Mouse (Mus musculus): ENCODE data around the gene Olfr1424. TPM values are rescaled to one million over a fixed set of nuclear protein-coding genes. Genes with fewer than 3 reads are reported as not detected.

The Olfr1424 gene
- polyA plus RNA-seq, 1 experiment from 2014 or later: not detected

- no peak for DNase-seq
- no peaks in the 10 kb centered on the region for H3K9me3 ChIP-seq (ENCODE audit: low read depth, low read length)
- H3K27me3 ChIP-seq (ENCODE audit: insufficient read depth, low read length): no peaks in the 10 kb centered on the region
- H3K4me2 ChIP-seq: peak overlapping the region; percentile 70
- no peak overlapping the region for H3K27ac ChIP-seq (ENCODE audit: low read depth)
- TF ChIP-seq CTCF (IDR thresholded peaks at IDR 0.05; ENCODE audit: low read depth): no peak
- no peak for ATAC-seq (ENCODE audit: insufficient read depth)
- WGBS: under 1% methylated on average over 10 of the region's 10 CpGs
- H3K9ac ChIP-seq: peak overlapping the region; percentile 50
- H3K36me3 ChIP-seq (ENCODE audit: insufficient read depth): no peaks in the 10 kb centered on the region
- H3K4me3 ChIP-seq (ENCODE audit: low read depth, low read length): peak overlapping the region; percentile 61
- no peaks in the 10 kb centered on the region for H3K4me1 ChIP-seq (ENCODE audit: insufficient read depth)
Measured at GRCm38 (mm10) chr19:12012615-12013014, 49.9 kb downstream of the Olfr1424 start.

GRCm38 (mm10) chr19:12011560-12012556 lies 50.6 kb downstream of the Olfr1424 start:
- peak overlapping the region; percentile 35 for H3K9ac ChIP-seq
- H3K27ac ChIP-seq (ENCODE audit: low read depth): peak overlapping the region; percentile 90
- DNase-seq (peak; percentile 98), ATAC-seq (ENCODE audit: insufficient read depth) (peak; percentile 82)
- H3K4me1 ChIP-seq (ENCODE audit: insufficient read depth): no peaks in the 10 kb centered on the region
- no peaks in the 10 kb centered on the region for H3K36me3 ChIP-seq (ENCODE audit: insufficient read depth)
- no peaks in the 10 kb centered on the region for H3K9me3 ChIP-seq (ENCODE audit: low read depth, low read length)
- H3K4me3 ChIP-seq (ENCODE audit: low read depth, low read length): peak overlapping the region; percentile 61
- no peaks in the 10 kb centered on the region for H3K27me3 ChIP-seq (ENCODE audit: insufficient read depth, low read length)
- H3K4me2 ChIP-seq: peak overlapping the region; percentile 70
- peak; percentile 82 for TF ChIP-seq CTCF (IDR thresholded peaks at IDR 0.05; ENCODE audit: low read depth)
- under 1% methylated on average over 49 of the region's 49 CpGs for WGBS

GRCm38 (mm10) chr19:12010916-12011559 lies 51.4 kb downstream of the Olfr1424 start:
- DNase-seq (peak; percentile 97), ATAC-seq (ENCODE audit: insufficient read depth) (peak; percentile 39)
- Histone ChIP-seq H3K9ac (peak overlapping the region; percentile 79), H3K27me3 (ENCODE audit: insufficient read depth, low read length) (no peaks in the 10 kb centered on the region), H3K4me1 (ENCODE audit: insufficient read depth) (no peaks in the 10 kb centered on the region), H3K4me2 (peak overlapping the region; percentile 70), H3K36me3 (ENCODE audit: insufficient read depth) (no peaks in the 10 kb centered on the region), H3K9me3 (ENCODE audit: low read depth, low read length) (no peaks in the 10 kb centered on the region), H3K4me3 (ENCODE audit: low read depth, low read length) (peak overlapping the region; percentile 61), H3K27ac (ENCODE audit: low read depth) (peak overlapping the region; percentile 92)
- under 1% methylated on average over 26 of the region's 26 CpGs for WGBS
- TF ChIP-seq CTCF (IDR thresholded peaks at IDR 0.05; ENCODE audit: low read depth): no peak

GRCm38 (mm10) chr19:12010281-12010771 lies 52.2 kb downstream of the Olfr1424 start:
- H3K27ac ChIP-seq (ENCODE audit: low read depth): peak overlapping the region; percentile 92
- H3K4me2 ChIP-seq: peak overlapping the region; percentile 70
- under 1% methylated on average over 24 of the region's 24 CpGs for WGBS
- no peak for TF ChIP-seq CTCF (IDR thresholded peaks at IDR 0.05; ENCODE audit: low read depth)
- no peaks in the 10 kb centered on the region for H3K27me3 ChIP-seq (ENCODE audit: insufficient read depth, low read length)
- no peaks in the 10 kb centered on the region for H3K9me3 ChIP-seq (ENCODE audit: low read depth, low read length)
- H3K36me3 ChIP-seq (ENCODE audit: insufficient read depth): no peaks in the 10 kb centered on the region
- no peaks in the 10 kb centered on the region for H3K4me1 ChIP-seq (ENCODE audit: insufficient read depth)
- H3K4me3 ChIP-seq (ENCODE audit: low read depth, low read length): peak overlapping the region; percentile 61
- DNase-seq (peak; percentile 77), ATAC-seq (ENCODE audit: insufficient read depth) (peak; percentile 14)
- peak overlapping the region; percentile 79 for H3K9ac ChIP-seq

- H3K27ac ChIP-seq (ENCODE audit: low read depth): peak overlapping the region; percentile 92
- WGBS: under 1% methylated on average over 24 of the region's 24 CpGs
- H3K4me3 ChIP-seq (ENCODE audit: low read depth, low read length): peak overlapping the region; percentile 61
- no peaks in the 10 kb centered on the region for H3K36me3 ChIP-seq (ENCODE audit: insufficient read depth)
- H3K9me3 ChIP-seq (ENCODE audit: low read depth, low read length): no peaks in the 10 kb centered on the region
- H3K4me1 ChIP-seq (ENCODE audit: insufficient read depth): peaks cover under 1% of the 10 kb centered on the region; the same call in 1 of the 2 replicates
- no peaks in the 10 kb centered on the region for H3K27me3 ChIP-seq (ENCODE audit: insufficient read depth, low read length)
- ATAC-seq (ENCODE audit: insufficient read depth) (peak; percentile 28), DNase-seq (peak; percentile 95)
- H3K4me2 ChIP-seq: peak overlapping the region; percentile 70
- H3K9ac ChIP-seq: peak overlapping the region; percentile 79
- TF ChIP-seq CTCF (IDR thresholded peaks at IDR 0.05; ENCODE audit: low read depth): no peak
Measured at GRCm38 (mm10) chr19:12009501-12010280, 52.8 kb downstream of the Olfr1424 start.

Other genes starting within 250 kb of the Olfr1424 start
- gene Stx3, start 243.3 kb downstream of the Olfr1424 start, polyA plus RNA-seq (2014; fragmentation: Nextera tagmentation; extraction: Ambion mirVana): 17.2 and 19.1 TPM in 2 replicates
- gene Olfr1417, start 223.5 kb downstream of the Olfr1424 start, polyA plus RNA-seq (2014; fragmentation: Nextera tagmentation; extraction: Ambion mirVana): not detected in 2 replicates
- not detected in 2 replicates for gene Olfr1418, start 201.6 kb downstream of the Olfr1424 start, polyA plus RNA-seq (2014; fragmentation: Nextera tagmentation; extraction: Ambion mirVana)
- not detected in 2 replicates for gene Olfr1419, start 187.6 kb downstream of the Olfr1424 start, polyA plus RNA-seq (2014; fragmentation: Nextera tagmentation; extraction: Ambion mirVana)
- 0.05 TPM in 1 of 2 replicates, not detected in the other for gene Olfr1420, start 176.1 kb downstream of the Olfr1424 start, polyA plus RNA-seq (2014; fragmentation: Nextera tagmentation; extraction: Ambion mirVana)
- gene Patl1, start 150.3 kb downstream of the Olfr1424 start, polyA plus RNA-seq (2014; fragmentation: Nextera tagmentation; extraction: Ambion mirVana): 25.9 TPM in 2 replicates
- 7.4 and 7.5 TPM in 2 replicates for gene Osbp, start 96.7 kb downstream of the Olfr1424 start, polyA plus RNA-seq (2014; fragmentation: Nextera tagmentation; extraction: Ambion mirVana)
- gene Olfr1423, start 21.4 kb downstream of the Olfr1424 start, polyA plus RNA-seq (2014; fragmentation: Nextera tagmentation; extraction: Ambion mirVana): not detected in 2 replicates
- not detected in 2 replicates for gene Olfr1425, start 15.0 kb upstream of the Olfr1424 start, polyA plus RNA-seq (2014; fragmentation: Nextera tagmentation; extraction: Ambion mirVana)
- gene Olfr1426, start 29.3 kb upstream of the Olfr1424 start, polyA plus RNA-seq (2014; fragmentation: Nextera tagmentation; extraction: Ambion mirVana): not detected in 2 replicates
- not detected in 2 replicates for gene Olfr1427, start 40.7 kb upstream of the Olfr1424 start, polyA plus RNA-seq (2014; fragmentation: Nextera tagmentation; extraction: Ambion mirVana)
- not detected in 2 replicates for gene Olfr1428, start 53.2 kb upstream of the Olfr1424 start, polyA plus RNA-seq (2014; fragmentation: Nextera tagmentation; extraction: Ambion mirVana)
- not detected in 2 replicates for gene Olfr76, start 60.5 kb upstream of the Olfr1424 start, polyA plus RNA-seq (2014; fragmentation: Nextera tagmentation; extraction: Ambion mirVana)
- gene Olfr1555-ps1, start 107.4 kb upstream of the Olfr1424 start, polyA plus RNA-seq (2014; fragmentation: Nextera tagmentation; extraction: Ambion mirVana): not detected in 2 replicates
- not detected in 2 replicates for gene Olfr1431, start 138.0 kb upstream of the Olfr1424 start, polyA plus RNA-seq (2014; fragmentation: Nextera tagmentation; extraction: Ambion mirVana)
- not detected in 2 replicates for gene Olfr1432, start 169.9 kb upstream of the Olfr1424 start, polyA plus RNA-seq (2014; fragmentation: Nextera tagmentation; extraction: Ambion mirVana)
- gene Olfr262, start 179.0 kb upstream of the Olfr1424 start, polyA plus RNA-seq (2014; fragmentation: Nextera tagmentation; extraction: Ambion mirVana): not detected in 2 replicates
- not detected in 2 replicates for gene Olfr235, start 198.3 kb upstream of the Olfr1424 start, polyA plus RNA-seq (2014; fragmentation: Nextera tagmentation; extraction: Ambion mirVana)
- gene Olfr1434, start 217.2 kb upstream of the Olfr1424 start, polyA plus RNA-seq (2014; fragmentation: Nextera tagmentation; extraction: Ambion mirVana): not detected in 2 replicates
- not detected in 2 replicates for gene Olfr1436, start 236.4 kb upstream of the Olfr1424 start, polyA plus RNA-seq (2014; fragmentation: Nextera tagmentation; extraction: Ambion mirVana)

Data from lung, embryonic 14.5 days (tissue).